Mouse (Mus musculus) brain, embryonic 14.5 days (tissue): ENCODE measurements around the gene Ptges.

Experiments
- CTCF ChIP-seq: fragments of 200-500 bp; IDR thresholded peaks from 2 replicates; pipeline ENCODE4 v1.5.1; 2012; ENCODE audit warnings: inconsistent platforms, mild to moderate bottlenecking, moderate library complexity, borderline replicate concordance; ENCODE audit not compliant: insufficient read depth, insufficient read length; ENCODE audit errors: extremely low read depth
- POLR2A ChIP-seq: fragments of 200-500 bp; IDR thresholded peaks from 2 replicates; pipeline ENCODE4 v1.6.1; 2012; ENCODE audit warnings: mild to moderate bottlenecking, inconsistent platforms, borderline replicate concordance; ENCODE audit not compliant: poor library complexity, insufficient read depth, insufficient read length, severe bottlenecking; ENCODE audit errors: extremely low read depth

- TF ChIP-seq POLR2A (no peak), CTCF (no peak)
Observed at GRCm38 (mm10) chr2:30857076-30857475, 72.6 kb downstream of the Ptges start.
